Mouse (Mus musculus): Measurements from ENCODE around the gene Olfr1263.

Olfr1263 gene

GRCm38 (mm10) chr2:90011831-90012230 is at the start of gene Olfr1263:
Gene Olfr1263 (plus strand): TSS chr2:90012131.
- no peak for DNase-seq (ENCODE audit: low read depth, low spot score)

DNA sequence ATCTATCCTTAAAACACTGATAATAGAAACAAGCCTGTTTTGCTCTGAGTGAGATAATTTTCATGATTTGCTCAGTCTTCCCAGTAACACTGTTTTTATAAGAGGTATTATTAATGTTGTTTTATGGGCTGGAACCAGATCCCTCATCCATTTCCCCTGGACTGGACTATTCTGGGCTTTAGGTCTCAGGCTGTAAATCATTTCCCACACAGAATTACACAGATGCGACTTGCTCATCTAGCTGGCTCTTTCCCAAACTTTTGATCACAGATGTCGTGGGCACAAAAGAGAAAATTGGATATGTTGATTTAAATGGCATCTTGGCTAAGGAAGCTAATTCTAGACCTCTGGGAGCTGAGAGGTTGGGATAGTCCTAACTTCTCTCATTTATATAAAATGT is 37.7 kb upstream of the Olfr1263 start, which contains the start of gene Olfr1260:
Olfr1260 (plus strand) TSS at position 157 of the 400 bp plus-strand sequence.
- no peak for DNase-seq (ENCODE audit: low read depth, low spot score)

GRCm38 (mm10) chr2:89977709-89978108 is 34.2 kb upstream of the Olfr1263 start:
- no peak for DNase-seq (ENCODE audit: low read depth, low spot score)

- no peak for DNase-seq (ENCODE audit: low read depth, low spot score)
Observed at GRCm38 (mm10) chr2:89990921-89991320, 21.0 kb upstream of the Olfr1263 start, which contains the start of gene Olfr1261. Gene Olfr1261 (plus strand): TSS chr2:89991221.

- DNase-seq (ENCODE audit: low read depth, low spot score): no peak
Observed at GRCm38 (mm10) chr2:89999845-90000244, 12.1 kb upstream of the Olfr1263 start, which contains the start of gene Olfr1262. Gene Olfr1262 (plus strand): TSS chr2:90000145.

- no peak for DNase-seq (ENCODE audit: low read depth, low spot score)
Observed at GRCm38 (mm10) chr2:90025477-90025876, 13.5 kb downstream of the Olfr1263 start, which contains the start of gene Olfr1264. Gene Olfr1264 (minus strand): TSS chr2:90025577.

DNA sequence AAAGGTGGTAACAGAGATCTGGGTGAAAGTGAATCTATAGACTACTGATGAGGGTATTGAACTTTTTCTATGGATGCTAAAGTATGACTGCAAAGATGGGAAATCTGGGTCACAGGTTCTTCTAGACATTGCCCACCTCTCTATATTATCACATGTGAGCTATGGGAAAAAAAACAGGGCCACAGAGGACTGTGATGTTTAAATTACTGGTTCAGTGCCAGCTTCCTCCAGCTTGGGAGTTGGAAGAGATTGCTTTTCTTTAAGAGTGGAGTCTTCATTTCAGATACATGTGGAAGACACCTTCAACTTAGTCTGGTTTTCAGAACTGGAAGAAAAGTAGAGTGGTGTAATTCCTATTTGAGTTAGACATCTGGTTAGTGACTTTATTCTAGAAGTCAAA is 23.1 kb downstream of the Olfr1263 start, which contains the start of gene Olfr1265:
Olfr1265 (plus strand) TSS at position 301 of the 400 bp plus-strand sequence.
- no peak for DNase-seq (ENCODE audit: low read depth, low spot score)

- DNase-seq (ENCODE audit: low read depth, low spot score): no peak
Observed at GRCm38 (mm10) chr2:90063494-90063893, 51.6 kb downstream of the Olfr1263 start, which contains the start of gene Olfr140. Gene Olfr140 (minus strand): TSS chr2:90063594.
